Mouse (Mus musculus): Measurements from ENCODE around the gene Edn1. TPM values are rescaled to one million over a fixed set of nuclear protein-coding genes. Genes with fewer than 3 reads are reported as not detected.
A peak's percentile ranks its signal among the peaks of the same experiment; 100 is the strongest.

Gene Edn1
- not detected in 2 replicates for total RNA-seq (2017)

- peak; percentile 78 for ATAC-seq (ENCODE audit: extremely low read depth, insufficient number of reproducible peaks, low FRiP score, poor library complexity, severe bottlenecking)
Observed at GRCm38 (mm10) chr13:42301161-42301721, at the start of gene Edn1. TSS of gene Edn1 (plus strand) at chr13:42301476.

GRCm38 (mm10) chr13:42253821-42254220 lies 47.5 kb upstream of the Edn1 start:
- ATAC-seq (ENCODE audit: extremely low read depth, insufficient number of reproducible peaks, low FRiP score, poor library complexity, severe bottlenecking) = peak; percentile 46; the same call in 1 of the 2 replicates

- no peak for ATAC-seq (ENCODE audit: extremely low read depth, insufficient number of reproducible peaks, low FRiP score, poor library complexity, severe bottlenecking)
Observed at GRCm38 (mm10) chr13:42255105-42255504, 46.2 kb upstream of the Edn1 start.

- no peak for ATAC-seq (ENCODE audit: extremely low read depth, insufficient number of reproducible peaks, low FRiP score, poor library complexity, severe bottlenecking)
Observed at GRCm38 (mm10) chr13:42258422-42258821, 42.9 kb upstream of the Edn1 start.

- no peak for ATAC-seq (ENCODE audit: extremely low read depth, insufficient number of reproducible peaks, low FRiP score, poor library complexity, severe bottlenecking)
Observed at GRCm38 (mm10) chr13:42260667-42261066, 40.6 kb upstream of the Edn1 start.

- ATAC-seq (ENCODE audit: extremely low read depth, insufficient number of reproducible peaks, low FRiP score, poor library complexity, severe bottlenecking) = no peak
Observed at GRCm38 (mm10) chr13:42270051-42270450, 31.2 kb upstream of the Edn1 start.

- no peak for ATAC-seq (ENCODE audit: extremely low read depth, insufficient number of reproducible peaks, low FRiP score, poor library complexity, severe bottlenecking)
Observed at GRCm38 (mm10) chr13:42276774-42277454, 24.4 kb upstream of the Edn1 start.

GRCm38 (mm10) chr13:42277751-42278150 lies 23.5 kb upstream of the Edn1 start:
- ATAC-seq (ENCODE audit: extremely low read depth, insufficient number of reproducible peaks, low FRiP score, poor library complexity, severe bottlenecking) = no peak

- ATAC-seq (ENCODE audit: extremely low read depth, insufficient number of reproducible peaks, low FRiP score, poor library complexity, severe bottlenecking) = no peak
Observed at GRCm38 (mm10) chr13:42285896-42286295, 15.4 kb upstream of the Edn1 start.

- ATAC-seq (ENCODE audit: extremely low read depth, insufficient number of reproducible peaks, low FRiP score, poor library complexity, severe bottlenecking) = no peak
Observed at GRCm38 (mm10) chr13:42286768-42287167, 14.5 kb upstream of the Edn1 start.

GRCm38 (mm10) chr13:42292593-42292992 lies 8.7 kb upstream of the Edn1 start:
- no peak for ATAC-seq (ENCODE audit: extremely low read depth, insufficient number of reproducible peaks, low FRiP score, poor library complexity, severe bottlenecking)

- no peak for ATAC-seq (ENCODE audit: extremely low read depth, insufficient number of reproducible peaks, low FRiP score, poor library complexity, severe bottlenecking)
Observed at GRCm38 (mm10) chr13:42298302-42298701, 3.0 kb upstream of the Edn1 start.

GRCm38 (mm10) chr13:42298766-42299165 lies 2.5 kb upstream of the Edn1 start:
- ATAC-seq (ENCODE audit: extremely low read depth, insufficient number of reproducible peaks, low FRiP score, poor library complexity, severe bottlenecking) = no peak

GRCm38 (mm10) chr13:42300567-42300966 lies 709 bp upstream of the Edn1 start:
- ATAC-seq (ENCODE audit: extremely low read depth, insufficient number of reproducible peaks, low FRiP score, poor library complexity, severe bottlenecking) = no peak; the same call in 1 of the 2 replicates

GRCm38 (mm10) chr13:42301961-42302861 lies 935 bp downstream of the Edn1 start:
- ATAC-seq (ENCODE audit: extremely low read depth, insufficient number of reproducible peaks, low FRiP score, poor library complexity, severe bottlenecking) = no peak

- no peak for ATAC-seq (ENCODE audit: extremely low read depth, insufficient number of reproducible peaks, low FRiP score, poor library complexity, severe bottlenecking)
Observed at GRCm38 (mm10) chr13:42303180-42303929, 2.1 kb downstream of the Edn1 start.

- no peak for ATAC-seq (ENCODE audit: extremely low read depth, insufficient number of reproducible peaks, low FRiP score, poor library complexity, severe bottlenecking)
Observed at GRCm38 (mm10) chr13:42304139-42304538, 2.9 kb downstream of the Edn1 start.

GRCm38 (mm10) chr13:42306870-42307800 lies 5.9 kb downstream of the Edn1 start:
- no peak for ATAC-seq (ENCODE audit: extremely low read depth, insufficient number of reproducible peaks, low FRiP score, poor library complexity, severe bottlenecking)

Measured in neutrophil, adult 5-6 weeks (primary cell).